Mouse (Mus musculus) embryo, embryonic 10.5 days (tissue): ENCODE results near the gene Zbtb1.
A peak's percentile ranks its signal among the peaks of the same experiment; 100 is the strongest.
"Not testable (repeated sequence)": the region's sequence is repeated elsewhere in the genome, so short reads cannot be mapped to it uniquely, and the experiment has no call there.

Experiments
- DNase-seq: peaks from one replicate; pipeline ENCODE4 v3.0.0-alpha.2; 2015; ENCODE audit warnings: low spot score

Gene Zbtb1

GRCm38 (mm10) chr12:76404836-76405182 lies 34.7 kb downstream of the Zbtb1 start:
- peak; percentile 24 for DNase-seq

DNA sequence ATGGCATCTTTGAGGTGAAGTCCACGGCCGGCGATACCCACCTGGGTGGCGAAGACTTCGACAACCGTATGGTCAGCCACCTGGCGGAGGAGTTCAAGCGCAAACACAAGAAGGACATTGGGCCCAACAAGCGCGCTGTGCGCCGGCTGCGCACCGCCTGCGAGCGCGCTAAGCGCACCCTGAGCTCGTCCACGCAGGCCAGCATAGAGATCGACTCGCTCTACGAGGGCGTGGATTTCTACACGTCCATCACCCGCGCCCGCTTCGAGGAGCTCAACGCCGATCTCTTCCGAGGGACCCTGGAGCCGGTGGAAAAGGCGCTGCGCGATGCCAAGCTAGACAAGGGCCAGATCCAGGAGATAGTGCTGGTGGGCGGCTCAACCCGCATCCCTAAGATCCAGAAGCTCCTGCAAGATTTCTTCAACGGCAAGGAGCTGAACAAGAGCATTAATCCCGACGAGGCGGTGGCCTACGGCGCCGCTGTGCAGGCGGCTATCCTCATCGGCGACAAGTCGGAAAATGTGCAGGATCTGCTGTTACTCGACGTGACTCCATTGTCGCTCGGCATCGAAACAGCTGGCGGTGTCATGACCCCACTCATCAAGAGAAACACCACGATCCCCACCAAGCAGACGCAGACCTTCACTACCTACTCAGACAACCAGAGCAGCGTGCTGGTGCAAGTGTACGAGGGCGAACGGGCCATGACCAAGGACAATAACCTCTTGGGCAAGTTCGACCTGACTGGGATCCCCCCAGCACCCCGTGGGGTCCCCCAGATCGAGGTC lies 35.3 kb downstream of the Zbtb1 start:
- peak; percentile 46 for DNase-seq

- DNase-seq: peak; percentile 62
These were observed 35.9 kb downstream of the Zbtb1 start for GRCm38 (mm10) chr12:76405971-76406370.

DNA sequence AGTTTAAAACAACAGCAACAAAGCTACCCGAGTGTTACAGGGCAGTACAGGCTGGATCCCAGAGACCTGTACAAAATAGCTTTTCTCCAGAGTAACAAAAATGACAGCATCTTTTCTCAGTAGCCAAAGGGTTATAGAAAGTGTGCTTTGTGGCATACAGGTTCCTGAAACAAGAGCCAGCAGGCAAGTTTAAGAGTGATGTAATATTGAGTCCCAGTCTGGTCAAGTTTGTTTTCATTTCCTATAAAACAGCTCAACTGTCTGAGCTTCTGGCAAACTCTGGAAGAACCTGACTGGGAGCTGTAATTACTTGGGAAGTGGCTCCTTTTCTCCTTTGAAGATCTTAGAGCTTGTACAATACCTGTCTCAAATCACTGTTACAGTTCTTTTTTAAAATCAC lies 37.1 kb downstream of the Zbtb1 start:
- DNase-seq: peak; percentile 34

GRCm38 (mm10) chr12:76409166-76409565 lies 39.1 kb downstream of the Zbtb1 start:
- no peak for DNase-seq

DNA sequence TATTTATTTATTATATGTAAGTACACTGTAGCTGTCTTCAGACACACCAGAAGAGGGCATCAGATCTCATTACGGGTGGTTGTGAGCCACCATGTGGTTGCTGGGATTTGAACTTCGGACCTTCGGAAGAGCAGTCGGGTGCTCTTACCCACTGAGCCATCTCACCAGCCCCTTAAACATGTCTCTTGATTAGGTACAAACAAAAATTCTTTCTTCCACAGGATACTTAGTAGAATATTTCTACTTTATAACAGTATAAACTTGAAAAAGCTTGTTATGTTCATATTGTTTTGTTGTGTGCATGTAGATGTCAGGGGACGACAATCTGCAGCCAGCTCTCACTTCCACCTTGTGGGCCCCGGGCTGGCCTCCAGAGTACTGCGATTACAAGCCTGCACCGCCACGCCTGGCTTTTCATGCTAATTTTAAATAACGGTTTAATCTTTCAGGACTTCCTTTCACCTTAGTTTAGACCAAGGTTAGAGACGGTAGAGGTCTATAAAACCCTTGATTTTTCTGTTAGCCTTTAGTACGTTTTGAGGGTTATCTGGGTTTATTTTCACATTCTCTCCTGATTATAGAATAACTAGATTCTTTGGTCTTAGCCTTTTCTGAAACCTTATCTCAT lies 45.4 kb downstream of the Zbtb1 start:
- no peak for DNase-seq

DNA sequence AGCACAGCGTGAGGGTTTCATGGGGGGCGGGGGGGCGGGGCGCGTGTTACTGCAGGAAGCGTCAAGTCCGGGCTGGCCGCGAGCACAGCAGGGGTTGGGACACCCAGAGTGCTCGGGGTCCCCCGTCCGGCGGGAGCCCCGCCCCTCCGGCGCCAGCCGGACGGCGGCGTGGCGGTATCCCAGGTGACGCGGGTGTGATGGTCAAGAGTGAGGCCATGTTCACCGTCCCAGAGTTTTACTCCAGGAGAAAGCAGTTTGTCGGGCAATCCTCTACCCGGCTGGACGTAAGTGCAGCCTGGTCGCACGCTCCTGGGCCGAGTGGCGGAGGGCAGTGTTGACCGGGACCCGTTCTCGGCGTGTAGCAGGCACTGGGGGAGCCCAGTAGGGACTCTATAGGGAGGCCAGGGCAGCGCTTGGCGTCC lies 47.4 kb downstream of the Zbtb1 start, which contains the start of gene Ppp1r36:
Gene Ppp1r36, plus strand, starts transcription at position 106 of the 422 bp plus-strand sequence.
- DNase-seq: peak; percentile 57

GRCm38 (mm10) chr12:76418346-76418745 lies 48.3 kb downstream of the Zbtb1 start:
- no peak for DNase-seq

DNA sequence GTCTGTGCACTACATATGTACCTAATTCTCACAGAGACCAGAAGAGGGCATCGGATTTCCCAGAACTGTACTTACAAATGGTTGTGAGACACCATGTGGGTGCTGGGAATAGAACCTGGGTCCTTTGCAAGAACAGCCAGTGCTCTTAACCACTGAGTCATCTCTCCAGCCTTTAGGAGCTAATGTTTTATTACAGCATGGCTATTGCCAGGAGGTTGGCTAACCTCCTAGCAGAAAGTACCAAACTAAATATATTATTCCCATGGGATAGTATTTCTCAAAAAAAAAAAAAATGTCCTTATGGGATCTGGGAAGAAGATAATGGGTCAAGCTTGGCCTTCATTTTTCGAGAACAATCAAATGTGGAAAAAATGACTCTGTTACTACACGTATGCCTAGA lies 55.2 kb downstream of the Zbtb1 start:
- no peak for DNase-seq

DNA sequence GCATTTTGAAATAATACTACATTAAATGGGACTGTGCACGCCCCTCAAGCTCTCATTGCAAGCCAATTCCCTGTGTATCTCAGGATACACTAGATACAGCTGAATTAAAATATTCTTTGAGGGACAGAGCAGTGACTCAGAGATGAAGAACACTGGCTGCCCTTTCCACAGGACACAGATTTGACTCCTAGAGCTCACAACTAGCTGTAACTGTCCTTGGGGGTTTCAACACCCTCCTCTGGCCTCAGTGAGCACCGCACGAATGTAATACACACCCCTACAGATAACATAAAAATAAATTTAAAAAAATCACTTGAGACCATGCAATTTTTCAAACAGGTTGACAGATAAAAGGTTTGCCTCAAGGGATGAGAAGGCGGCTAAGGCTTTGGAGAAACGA lies 57.5 kb downstream of the Zbtb1 start:
- no peak for DNase-seq

- no peak for DNase-seq
These were observed 60.9 kb downstream of the Zbtb1 start for GRCm38 (mm10) chr12:76430879-76431406.

DNA sequence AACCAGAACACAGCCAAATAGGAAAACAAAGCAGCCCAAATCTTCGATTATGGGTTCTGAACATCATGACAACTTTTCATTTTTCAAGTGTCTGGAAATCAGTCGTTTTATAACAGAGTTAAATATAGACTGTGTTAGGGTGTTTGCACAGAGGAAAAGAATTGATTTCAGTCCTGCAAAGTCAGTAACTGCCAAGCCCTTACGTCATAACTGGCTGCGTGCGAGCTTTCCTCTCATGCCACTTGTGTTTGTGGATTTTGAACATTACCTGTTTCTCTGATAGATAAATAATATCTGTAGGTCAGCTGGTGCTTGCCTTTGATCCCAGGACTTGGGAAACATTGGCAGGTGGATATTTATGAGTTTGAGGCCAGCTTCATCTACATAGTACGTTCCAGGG lies 61.4 kb downstream of the Zbtb1 start:
- no peak for DNase-seq

GRCm38 (mm10) chr12:76434111-76434510 lies 64.0 kb downstream of the Zbtb1 start:
- DNase-seq: no peak

- peak; percentile 30 for DNase-seq
These were observed 65.0 kb downstream of the Zbtb1 start for GRCm38 (mm10) chr12:76435084-76435483.

- no peak for DNase-seq
These were observed 65.5 kb downstream of the Zbtb1 start for GRCm38 (mm10) chr12:76435549-76435948.

GRCm38 (mm10) chr12:76443488-76443887 lies 73.4 kb downstream of the Zbtb1 start:
- not testable (repeated sequence) for DNase-seq

DNA sequence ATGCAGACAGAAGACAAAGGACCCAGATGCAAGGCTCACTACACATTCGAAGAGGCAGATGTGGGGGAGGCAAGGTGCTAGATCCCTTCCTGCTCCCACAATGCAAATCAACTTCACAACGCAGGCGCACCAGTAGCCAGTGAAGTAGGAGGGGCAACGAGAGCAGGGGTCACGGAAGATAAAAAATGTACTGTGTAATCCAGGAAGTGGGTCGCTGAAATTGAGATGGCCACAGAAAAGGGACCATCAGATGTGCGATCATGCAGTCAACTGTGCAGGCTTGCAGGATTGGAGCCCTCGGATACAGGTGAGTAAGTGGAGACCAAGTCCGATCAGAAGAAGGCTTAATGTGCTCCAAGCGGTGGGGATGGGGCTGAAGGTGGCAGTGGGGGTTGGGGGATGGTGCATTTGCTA lies 74.3 kb downstream of the Zbtb1 start:
- no peak for DNase-seq

DNA sequence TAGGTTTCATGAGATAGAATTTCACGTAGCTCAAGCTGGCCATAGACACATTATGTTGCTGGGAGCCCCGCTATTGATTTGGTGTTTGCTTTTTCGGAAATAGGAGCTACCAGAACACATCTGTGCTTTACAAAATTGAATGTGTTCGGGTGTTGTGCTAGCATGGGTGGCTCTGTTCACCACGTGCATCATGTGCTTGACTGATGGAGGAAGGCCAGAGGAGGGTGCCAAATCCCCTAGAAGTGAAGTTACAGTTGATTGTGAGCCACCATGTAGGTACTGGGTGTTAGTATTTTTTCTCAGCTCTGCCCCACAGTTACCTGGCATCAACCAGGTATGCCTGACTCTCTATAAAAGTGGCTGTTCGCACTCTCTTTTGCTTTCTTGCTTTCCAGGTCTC lies 74.8 kb downstream of the Zbtb1 start:
- no peak for DNase-seq

GRCm38 (mm10) chr12:76446201-76446600 lies 76.1 kb downstream of the Zbtb1 start:
- no peak for DNase-seq
